Mouse (Mus musculus) gastrocnemius, postnatal 4 days (tissue): ENCODE results near the gene Havcr1. TPM values are rescaled to one million over a fixed set of nuclear protein-coding genes. Genes with fewer than 3 reads are reported as not detected.

Experiments
- DNase-seq, 2 experiments: peaks; one replicate each; pipeline ENCODE4 v3.0.0; 2021 to 2022; ENCODE audit warnings: low spot score in 2 of 2, mixed read lengths in 2 of 2
- total RNA-seq, 2 experiments: library from RNA; stranded (reverse); gene quantifications; 2 replicates each; pipeline ENCODE4 v1.2.3; 2021

Gene Havcr1
- total RNA-seq, 2 experiments from 2014 or later, result 0.37 to 0.54 TPM

DNA sequence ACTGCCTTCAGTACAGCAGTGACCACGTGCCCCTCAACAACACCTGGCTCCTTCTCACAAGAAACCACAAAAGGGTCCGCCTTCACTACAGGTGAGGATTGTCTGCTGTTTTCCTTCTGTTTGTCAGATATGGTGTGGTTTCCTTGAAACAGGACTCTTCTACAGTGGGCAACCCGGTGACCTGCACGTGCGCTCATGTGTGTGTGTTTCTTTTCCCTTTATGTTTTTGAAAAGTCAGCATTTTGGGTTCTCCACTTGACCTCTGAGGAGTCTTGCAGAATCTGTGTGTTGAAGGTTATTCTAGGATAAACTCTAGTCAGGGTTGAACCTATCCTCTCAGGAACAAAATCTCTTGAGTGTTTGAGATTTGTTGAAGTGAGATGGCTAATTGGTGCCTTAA is 82.8 kb downstream of the Havcr1 start:
- no peak for DNase-seq

DNA sequence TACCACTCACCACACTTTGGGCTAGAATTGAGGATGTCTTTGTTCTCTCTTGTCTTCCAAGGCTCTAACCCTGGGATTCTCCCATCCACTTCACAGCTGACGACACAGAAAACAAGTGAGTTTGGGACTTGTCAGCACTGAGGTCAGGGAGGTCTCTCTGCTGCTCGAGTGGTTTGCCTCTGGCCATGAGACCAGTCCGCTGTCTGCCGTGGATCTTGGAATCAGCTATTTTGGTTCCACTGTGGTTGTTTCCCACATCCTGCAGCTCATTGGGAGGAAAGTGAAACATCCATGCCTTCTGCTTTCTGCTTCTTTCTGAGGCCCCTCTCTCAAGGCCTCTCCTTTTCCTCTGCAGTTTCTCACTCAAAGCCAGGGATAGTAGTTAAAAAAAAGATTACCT is 85.0 kb downstream of the Havcr1 start:
- DNase-seq, result no peak

Other genes with a start within 250 kb of the Havcr1 start
- not detected for gene Gm12169, start 210.9 kb upstream of the Havcr1 start, total RNA-seq
- gene BC053393, start 163.5 kb upstream of the Havcr1 start, total RNA-seq, result not detected
- not detected for gene Dppa1, start 105.8 kb upstream of the Havcr1 start, total RNA-seq
- under 1 TPM in 1 of 2 experiments, not detected in 1; 0.78 TPM for gene Timd2, start 28.0 kb upstream of the Havcr1 start, total RNA-seq
- gene Timd4, start 75.7 kb downstream of the Havcr1 start, total RNA-seq, result 1 to 10 TPM in 1 of 2 experiments, under 1 TPM in 1; 0.44 to 1.1 TPM